Mouse (Mus musculus) granulocyte monocyte progenitor cell, adult 5-6 weeks (primary cell): Measurements from ENCODE around the gene Cdk4. TPM values are rescaled to one million over a fixed set of nuclear protein-coding genes. Genes with fewer than 3 reads are reported as not detected.

Source experiments
- ATAC-seq: replicated peaks from 2 replicates; pipeline ENCODE4 v1.8.0; 2016; ENCODE audit warnings: mild to moderate bottlenecking, moderate TSS enrichment, inconsistent platforms; ENCODE audit not compliant: poor library complexity, severe bottlenecking
- total RNA-seq, 2 experiments: library from RNA; stranded (forward) in 1 of 2; stranded (reverse) in 1 of 2; fragments of 200-712, 200-1000 nt in 1 of 2; fragments of >200 nt in 1 of 2; fragmentation: Nextera tagmentation in 1 of 2; gene quantifications; 2 replicates each; pipeline ENCODE4 v1.2.3; 2014 to 2017

The Cdk4 gene
- total RNA-seq (2014; fragmentation: Nextera tagmentation) (721 and 802 TPM in 2 replicates), total RNA-seq (2017) (568 and 716 TPM in 2 replicates)

DNA sequence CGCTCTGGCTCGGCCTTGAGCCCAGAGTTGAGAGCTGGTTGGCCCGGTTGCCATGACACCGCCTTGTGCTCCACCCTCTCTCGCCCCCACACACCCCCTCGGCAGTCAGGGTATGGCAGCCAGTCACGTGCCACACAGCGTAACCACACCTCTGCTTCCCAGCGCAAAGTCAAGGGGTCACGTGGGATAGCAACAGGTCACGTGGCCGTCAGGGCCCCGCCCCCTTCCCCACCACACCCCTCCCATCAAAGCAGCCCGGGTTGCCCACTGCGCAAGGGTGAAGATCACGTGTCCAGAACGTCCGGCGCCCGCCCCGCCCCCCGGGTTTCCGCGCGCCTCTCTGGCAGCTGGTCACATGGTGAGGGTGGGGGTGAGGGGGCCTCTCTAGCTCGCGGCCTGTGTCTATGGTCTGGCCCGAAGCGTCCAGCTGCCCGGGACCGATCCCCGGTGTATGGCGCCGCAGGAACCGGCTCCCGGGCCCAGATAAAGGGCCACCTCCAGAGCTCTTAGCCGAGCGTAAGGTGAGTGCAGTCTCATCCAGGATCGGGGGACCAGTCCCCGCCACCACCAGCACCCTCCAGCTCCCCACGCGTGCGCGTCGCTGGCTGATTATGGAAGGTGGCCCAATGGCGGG lies at the start of gene Cdk4:
Gene Cdk4, plus strand, starts transcription at position 296 of the 634 bp plus-strand sequence.
- ATAC-seq: peak; percentile 69

DNA sequence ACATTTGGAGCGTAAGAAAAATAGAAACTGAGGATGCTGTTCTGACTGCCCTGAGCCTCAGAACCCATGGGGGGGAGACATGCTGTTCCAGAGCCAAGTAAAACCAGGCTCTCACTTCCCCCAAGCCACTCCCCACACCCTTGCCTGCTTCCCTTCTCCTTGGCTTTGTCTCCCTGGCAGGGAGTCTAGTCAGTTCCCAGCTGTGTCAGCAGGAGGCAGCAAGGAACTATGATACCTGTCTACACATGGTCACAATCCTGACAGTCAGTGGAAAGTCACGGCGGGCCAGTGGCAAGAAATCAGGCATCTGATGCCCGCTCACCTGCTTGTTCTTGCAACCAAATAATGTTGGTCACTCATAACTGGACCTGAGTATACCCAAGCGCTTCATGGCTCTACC lies 46.8 kb upstream of the Cdk4 start:
- peak; percentile 82 for ATAC-seq

DNA sequence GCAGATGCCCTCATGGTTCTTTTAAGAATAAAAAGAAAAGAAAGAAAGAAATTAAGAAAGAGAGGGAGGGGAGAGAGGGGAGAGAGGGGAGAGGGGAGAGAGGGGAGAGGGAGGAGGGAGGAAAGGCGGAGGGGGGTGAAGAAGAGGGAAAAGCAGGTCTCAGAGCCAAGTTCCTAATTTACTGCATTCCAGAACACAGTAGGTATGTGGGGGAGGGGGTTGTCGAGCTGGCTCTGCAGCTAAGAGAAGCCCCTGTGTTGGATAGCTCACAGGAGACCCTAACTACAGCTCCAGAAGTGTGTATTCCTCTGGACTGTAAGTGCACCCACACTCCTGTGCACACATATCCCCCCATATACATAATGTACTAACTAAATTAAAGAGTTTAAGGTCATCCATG lies 46.3 kb upstream of the Cdk4 start:
- ATAC-seq: no peak

DNA sequence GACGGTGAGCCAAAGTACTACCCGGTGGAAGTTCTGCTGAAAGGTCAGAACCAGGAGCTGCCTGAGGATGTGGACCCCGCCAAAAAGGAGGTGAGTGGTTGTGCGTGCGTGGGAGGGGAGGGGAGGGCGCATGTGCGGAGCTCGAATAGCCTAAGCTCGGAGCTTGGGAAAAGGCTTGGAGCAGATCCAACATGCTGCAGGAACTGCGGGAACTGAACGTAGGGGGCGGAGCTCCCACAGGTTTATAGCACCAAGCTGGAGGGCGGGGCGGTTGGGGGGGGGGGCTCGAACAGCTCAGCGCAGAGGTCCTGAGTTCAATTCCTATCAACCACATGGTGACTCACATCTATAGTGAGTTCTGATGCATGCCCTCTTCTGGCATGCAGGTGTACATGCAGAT lies 44.9 kb upstream of the Cdk4 start:
- no peak for ATAC-seq

DNA sequence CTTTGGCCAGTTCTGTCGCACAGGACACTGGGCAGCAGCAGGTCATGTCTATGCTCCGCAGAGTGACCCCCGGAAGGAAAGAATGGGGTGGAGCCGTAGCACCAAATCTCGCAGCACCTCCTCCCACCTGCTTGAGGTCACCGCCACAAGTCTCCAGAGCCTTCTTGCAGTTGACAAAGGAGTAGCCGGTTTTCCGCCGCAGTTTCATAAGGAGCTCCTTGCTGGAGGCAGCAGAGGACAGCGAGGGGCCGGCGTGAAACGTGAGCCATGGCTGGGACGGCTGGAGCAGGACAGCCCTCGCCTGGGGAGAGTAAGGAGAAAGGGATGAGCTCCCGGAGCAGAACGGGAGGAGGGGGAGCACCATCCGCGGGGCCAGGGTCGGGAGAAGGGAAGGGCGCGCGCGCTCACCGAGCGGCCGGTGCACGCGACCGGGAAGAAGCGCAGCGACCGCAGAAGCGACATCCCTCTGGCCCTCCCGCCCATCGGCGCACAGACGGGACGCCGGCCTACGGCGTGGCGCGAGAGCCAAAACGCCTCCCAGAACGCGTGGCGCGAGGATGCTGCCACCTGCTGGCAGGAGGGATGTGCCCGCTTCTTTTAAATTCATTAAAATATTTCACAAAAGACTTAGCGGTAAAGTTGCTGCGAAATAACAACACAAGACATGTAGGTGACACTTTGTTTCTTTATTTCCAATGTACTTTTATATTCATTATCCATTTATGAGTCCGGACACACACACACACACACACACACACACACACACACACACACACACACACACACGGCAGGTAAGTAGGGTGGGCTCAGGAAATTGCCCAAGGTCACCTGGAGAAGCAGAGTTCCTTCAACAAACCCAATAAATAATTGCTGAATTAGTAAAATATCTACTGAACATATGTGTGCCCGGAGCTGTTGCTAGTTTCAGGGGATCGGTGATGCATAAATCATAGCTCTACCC lies 32.7 kb upstream of the Cdk4 start, which contains the start of gene Tsfm:
Gene Tsfm, minus strand, starts transcription at position 505 of the 961 bp plus-strand sequence.
- peak; percentile 99 for ATAC-seq

DNA sequence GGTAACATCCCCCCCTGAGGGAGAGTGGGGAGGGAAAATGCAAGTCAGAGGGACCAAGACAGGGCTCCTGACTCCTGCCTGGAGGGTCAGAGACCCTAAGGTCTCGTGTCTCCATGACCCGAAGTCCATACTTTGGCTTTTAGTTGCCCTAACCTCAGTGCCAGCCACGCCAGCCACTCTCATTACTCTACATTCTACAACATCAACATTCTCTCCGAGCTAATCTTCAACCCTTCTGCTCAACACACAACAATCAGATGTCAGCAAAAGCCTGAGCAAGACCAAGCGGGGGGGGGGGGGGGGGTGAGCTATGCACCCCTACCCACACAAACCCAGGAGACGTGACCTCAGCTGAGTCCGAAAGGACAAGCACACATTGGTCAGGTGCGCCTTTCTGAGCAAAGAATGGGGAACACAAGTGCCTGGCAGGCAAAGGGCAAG lies 30.0 kb upstream of the Cdk4 start:
- no peak for ATAC-seq

DNA sequence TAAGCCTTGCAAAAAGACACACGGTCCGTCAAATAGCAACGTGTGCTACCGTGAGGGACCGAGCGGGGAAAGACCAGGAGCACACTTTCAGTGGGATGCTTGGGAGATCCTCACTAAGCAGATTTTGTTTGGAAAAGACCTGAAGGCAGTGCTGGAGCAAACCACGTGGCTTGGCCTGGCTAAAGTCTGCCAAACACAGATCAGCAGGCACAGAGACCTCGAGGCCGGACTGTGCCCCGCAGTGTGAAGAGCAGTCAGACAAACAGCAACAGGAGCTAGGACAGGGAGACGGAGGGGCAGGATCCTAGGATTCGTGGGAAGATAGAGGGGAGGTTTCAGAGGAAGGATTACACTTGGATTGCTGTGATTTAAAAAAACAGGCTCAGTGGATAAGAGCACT lies 27.1 kb upstream of the Cdk4 start:
- ATAC-seq: no peak

DNA sequence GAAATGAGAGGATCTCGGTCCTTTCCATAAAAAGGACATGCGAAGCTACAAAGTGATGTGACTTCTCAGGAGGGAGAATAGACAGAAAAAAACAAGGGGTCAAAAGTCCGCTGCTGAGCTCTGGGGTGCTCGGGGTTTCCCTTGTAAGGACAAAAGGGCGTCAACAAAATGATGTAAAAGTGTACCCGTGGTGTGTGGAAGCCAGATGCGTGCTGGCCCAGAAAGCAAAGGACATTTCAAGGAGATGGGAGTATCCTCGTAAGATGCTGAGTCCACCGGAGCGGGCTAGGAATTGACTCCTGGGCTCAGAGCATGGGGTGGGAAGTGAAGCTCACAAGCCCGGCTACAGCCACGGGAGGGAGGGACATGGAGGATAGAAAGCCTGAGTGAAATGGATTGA lies 25.7 kb upstream of the Cdk4 start:
- no peak for ATAC-seq

DNA sequence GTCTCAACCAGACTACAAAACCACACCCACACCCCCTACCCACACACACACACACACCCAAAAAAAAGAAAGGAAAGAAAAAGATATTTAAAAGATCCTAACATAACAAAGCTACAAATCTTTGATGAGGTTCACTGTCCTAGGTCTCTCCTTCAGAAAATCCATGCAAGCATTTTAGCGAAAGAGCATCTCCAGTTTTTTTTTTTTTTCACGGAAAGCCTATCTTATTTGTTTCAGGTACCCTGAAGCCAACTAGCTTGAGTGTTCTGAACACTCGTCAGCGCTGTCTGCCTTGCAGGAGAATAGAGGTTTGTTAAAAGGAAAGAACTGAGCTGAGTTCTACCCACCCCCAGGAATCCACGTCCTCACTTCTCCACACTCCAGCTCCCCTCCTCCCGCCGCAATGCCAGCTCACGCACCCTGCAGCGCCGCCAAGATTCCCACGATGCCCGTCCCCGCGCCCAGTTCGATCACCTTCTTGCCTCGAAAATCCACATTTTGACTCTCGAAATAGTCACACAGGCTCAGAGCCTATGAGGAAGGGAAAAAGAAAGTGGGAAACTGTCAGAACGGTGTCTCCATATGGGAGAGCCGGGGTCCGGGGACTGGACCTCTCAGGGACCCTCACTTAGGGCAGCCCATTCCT lies 22.6 kb upstream of the Cdk4 start:
- peak; percentile 14; the same call in 1 of the 2 replicates for ATAC-seq

DNA sequence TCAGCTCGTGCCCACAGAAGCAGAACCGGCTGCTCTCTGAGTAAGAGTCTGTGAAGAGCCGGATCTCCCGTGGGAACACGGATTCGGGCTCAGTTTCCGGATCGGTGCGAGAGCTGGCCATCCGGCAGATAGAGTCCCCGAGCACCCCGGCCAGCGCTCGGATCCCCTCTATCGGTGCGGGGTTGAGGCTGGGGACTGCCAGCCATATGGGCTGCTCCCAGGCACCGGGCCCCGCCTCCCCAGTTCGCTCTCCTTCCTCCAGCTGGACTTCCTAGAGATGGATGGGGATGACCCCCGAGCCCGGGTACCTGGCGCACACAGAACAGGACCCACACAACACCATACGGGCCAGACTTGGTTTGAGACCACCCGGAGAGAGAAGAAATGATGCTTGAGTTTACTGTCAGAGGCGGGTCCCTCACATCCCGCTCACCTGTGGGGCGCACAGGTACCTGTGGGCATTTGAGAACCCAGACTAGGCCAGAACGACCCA lies 22.0 kb upstream of the Cdk4 start, which contains the start of the genes Mettl1 and Eef1akmt3:
Gene Mettl1, plus strand, starts transcription at position 141 of the 493 bp plus-strand sequence.
Gene Eef1akmt3, minus strand, starts transcription at position 240 of the 493 bp plus-strand sequence.
- ATAC-seq: peak; percentile 49

DNA sequence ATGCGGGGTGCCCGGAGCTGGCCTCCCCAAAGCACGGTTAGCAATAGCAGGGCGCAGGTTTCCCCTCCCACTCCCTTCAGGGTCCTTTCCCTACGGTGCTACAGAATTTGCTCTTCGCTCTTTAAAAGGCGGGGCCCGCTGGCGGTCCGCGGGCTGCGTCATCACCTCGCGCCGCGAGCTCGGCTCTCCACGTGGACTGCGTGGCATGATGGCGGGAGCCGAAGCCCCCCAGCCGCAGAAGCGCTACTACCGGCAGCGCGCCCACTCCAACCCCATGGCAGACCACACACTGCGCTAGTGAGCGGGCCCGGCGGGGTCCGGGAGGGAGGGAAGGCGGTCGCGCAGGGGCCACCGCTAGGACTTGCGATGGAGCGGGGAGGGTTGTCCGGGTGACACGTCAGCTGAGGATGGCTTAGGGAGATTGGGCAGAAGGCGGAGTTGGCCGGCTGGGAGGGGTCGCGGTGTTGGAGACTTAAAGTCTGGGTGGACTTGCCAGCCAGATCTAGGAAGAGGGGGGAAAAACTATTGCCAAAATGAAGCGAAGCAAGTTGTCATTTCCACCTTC lies 21.5 kb upstream of the Cdk4 start:
- peak; percentile 86 for ATAC-seq

DNA sequence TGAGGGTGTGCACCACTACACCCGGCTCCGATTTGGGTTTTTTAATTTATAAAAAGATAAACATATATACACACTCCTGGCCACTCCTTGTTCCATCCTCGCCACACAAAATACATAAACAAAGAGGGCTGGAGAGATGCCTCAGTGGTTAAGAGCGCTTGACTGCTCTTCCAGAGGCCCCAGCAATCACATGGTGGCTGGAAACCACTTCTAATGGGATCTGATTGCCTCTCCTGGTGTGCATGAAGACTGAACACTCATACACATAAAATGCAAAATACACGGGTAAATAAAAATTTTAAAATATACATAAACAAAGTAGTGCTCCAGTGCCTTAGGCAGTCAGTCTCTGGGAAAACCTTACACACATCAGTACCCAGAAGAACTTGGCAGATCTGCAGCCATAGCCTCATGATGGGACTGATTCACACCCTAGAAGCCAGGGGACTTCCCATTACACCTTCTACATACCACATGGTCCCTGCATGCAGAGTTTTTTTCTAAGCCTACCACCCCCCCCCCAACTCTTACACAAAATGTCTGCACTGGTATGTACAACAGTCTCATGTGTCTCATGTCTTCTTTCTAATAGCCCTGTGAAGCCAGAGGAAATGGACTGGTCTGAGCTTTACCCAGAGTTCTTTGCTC lies 20.7 kb upstream of the Cdk4 start:
- ATAC-seq: no peak

DNA sequence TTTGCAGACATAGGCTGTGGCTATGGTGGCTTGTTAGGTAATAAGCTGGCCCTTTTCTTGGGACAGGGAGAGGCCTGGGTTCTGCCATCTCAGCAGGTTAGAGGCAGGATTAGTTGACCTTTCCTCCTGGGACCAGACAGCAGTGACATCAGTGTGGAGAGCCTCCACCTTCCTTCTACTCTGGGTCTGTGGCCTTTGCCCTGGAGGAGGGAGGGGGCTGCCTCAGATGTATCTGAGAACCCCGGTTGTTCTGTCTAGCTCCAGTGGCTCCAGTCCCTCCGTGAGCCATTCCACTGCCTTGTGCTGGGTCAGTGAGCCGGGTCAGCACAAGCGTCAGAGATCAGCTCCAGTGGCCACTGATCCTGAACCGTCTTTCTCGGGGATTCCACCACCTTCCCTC lies 20.1 kb upstream of the Cdk4 start:
- ATAC-seq: no peak

DNA sequence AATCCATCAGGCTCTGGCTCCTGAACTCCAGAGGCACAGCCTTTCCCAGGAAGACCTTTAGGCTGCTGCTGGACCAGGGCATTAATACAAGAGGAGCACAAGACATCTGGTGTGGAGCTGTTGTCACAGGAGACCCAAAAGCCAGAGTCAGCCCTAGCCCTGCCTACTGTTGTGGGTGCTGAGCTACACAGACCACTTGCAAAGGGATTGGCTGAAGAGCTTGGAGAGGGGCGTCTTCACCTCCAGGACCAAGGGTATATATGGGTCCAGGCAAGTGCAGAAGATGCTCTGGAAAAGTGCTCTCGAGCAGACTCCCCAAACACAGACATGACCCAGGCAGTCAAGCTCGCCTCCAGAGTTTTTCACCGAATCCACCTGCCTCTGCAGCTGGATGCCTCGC lies 15.4 kb upstream of the Cdk4 start, which contains the start of gene Cyp27b1:
Gene Cyp27b1, plus strand, starts transcription at position 297 of the 400 bp plus-strand sequence.
- ATAC-seq: no peak

DNA sequence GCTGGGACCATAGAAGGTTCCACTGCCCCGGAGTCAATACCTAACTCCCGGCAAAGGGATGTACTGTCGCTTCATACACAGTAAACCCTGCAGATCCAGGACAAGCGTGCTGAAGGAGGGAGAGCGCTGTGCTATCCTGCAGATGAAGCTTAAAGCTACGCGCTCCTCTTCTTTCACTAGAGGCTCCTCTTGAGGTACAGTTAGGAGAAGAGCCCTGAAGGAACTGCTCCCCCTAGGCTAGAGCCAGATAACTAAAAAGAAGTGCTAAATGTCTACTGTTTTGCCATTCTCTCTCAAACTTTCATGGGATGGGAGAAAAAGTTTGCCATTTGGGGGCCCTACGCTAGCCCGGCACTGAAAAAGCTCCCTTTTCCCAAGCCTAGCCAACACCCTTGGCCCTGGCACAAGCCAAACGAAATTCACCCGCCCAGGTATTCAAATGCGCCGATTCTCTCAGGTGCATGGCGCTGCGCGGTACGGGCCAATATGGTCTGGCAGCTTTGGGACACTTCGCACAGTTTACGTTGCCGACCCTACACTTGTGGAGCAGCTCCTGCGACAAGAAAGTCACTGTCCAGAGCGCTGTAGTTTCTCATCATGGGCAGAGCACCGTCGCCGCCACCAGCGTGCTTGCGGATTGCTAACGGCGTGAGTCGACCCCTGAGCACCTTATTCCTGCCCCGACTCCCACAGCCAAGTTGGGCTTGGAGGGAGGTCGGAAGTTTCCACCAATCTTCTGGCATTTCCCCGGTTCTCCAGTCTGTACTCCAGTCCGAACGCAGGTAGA lies 14.5 kb upstream of the Cdk4 start:
- ATAC-seq: peak; percentile 1; the same call in 1 of the 2 replicates

DNA sequence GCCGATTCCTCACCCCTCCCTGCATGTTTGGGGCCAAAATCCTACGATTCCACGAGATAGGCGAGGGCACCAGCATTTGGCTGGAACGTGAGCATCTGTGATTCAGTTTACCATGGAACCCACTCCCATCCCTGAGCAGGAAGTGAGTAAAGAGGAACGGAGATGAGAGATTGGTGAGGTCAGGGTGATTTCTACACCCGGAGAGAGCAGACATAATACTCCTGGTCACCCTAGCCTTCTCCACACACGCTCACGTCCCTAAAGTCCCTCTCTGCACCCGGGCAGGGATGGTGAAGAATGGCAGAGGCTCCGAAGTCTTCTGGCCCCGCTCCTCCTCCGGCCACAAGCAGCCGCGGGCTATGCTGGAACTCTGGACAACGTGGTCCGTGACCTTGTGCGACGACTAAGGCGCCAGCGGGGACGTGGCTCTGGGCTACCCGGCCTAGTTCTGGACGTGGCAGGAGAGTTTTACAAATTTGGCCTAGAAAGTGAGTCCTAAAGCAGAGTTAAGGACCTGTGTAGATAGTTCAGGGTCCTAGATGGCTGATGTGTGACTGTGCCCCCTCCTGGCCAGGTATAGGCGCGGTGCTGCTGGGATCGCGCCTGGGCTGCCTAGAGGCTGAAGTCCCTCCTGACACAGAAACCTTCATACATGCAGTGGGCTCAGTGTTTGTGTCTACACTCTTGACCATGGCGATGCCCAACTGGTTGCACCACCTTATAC lies 13.8 kb upstream of the Cdk4 start:
- peak; percentile 55 for ATAC-seq

DNA sequence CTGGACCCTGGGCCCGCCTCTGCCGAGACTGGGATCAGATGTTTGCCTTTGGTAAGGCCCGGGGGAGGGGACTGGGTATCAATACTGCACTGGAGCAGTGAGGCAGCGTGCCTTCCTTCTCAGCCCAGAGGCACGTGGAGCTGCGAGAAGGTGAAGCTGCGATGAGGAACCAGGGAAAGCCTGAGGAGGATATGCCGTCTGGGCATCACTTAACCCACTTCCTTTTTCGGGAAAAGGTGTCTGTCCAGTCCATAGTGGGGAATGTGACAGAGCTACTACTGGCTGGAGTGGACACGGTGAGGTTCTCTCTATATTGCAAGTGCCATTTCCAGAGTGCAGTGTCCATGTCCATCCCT lies 13.2 kb upstream of the Cdk4 start:
- ATAC-seq: peak; percentile 71

DNA sequence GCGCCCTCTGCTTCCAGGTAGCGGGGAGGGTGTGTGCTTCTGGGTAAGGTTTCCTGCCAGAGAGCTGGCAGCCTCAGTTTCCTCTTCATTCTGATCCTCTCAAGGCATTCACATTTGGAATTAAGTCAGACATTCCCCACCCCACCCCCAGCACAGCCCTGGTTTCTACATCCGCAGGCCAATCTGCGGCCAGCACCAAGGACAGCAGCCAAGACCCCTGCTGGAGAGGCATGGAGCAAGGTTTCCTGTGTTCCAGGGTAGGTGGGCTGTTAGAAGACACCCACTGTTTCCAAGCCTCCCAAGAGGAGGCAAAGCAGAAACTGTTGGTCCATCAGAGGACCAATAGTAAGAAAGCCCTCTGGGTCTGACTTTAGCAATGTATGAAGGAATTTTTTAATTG lies 8.7 kb upstream of the Cdk4 start:
- no peak; the same call in 1 of the 2 replicates for ATAC-seq
